Mouse (Mus musculus): ENCODE measurements at regions not wholly inside any gene's neighbourhood (a gene's known extent, or its start where the extent isn't known, plus 50 kb on each side); places are given as distances from the start of the nearest gene placed in this dataset.

DNA sequence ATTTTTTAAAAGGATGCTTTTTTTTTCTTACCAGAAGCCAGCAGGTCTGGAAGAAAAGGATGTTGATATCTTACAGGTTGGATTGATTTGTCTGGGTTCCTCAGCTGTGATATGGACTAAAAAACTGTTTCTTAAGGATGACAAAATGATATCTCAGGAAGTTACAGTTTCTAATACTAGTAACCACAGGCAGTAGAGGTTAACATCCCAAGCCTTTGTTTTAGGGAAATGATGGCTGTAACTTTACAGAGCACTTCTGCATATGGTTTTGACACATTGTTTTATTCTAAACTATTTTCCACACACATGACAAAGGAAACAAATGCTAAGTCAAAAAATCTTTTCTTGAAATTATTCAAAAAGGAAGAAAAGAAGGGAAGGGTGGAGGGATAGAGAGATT lies 573.8 kb upstream of the Mef2c start:
- H3K9ac ChIP-seq = no peak overlapping the region

DNA sequence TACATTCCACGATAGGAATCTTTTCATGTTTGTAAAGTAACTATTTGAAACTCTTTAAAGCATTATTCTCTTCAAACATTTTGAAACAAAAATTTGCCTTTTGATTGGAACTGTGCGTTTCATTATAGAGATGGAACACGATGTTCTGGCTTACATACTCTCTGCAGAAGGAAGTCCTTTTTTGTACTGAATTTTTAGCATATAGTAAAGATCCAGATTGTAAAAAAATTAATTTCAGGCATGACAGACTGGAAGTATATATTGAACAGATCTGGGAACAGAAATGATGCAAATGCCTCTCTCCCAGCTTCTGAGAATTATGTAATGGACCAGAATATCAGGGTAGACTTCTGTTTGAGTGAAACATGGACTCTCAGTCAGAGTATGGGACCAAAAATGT lies 566.0 kb upstream of the Mef2c start:
- no peak for ATAC-seq (ENCODE audit: insufficient number of reproducible peaks, insufficient read depth, low FRiP score, low TSS enrichment)
- H3K36me3 ChIP-seq = no peaks in the 10 kb centered on the region
- no peaks in the 10 kb centered on the region for H3K4me1 ChIP-seq
- no peak overlapping the region for H3K4me3 ChIP-seq
- H3K27ac ChIP-seq = no peak overlapping the region
- H3K27me3 ChIP-seq = no peaks in the 10 kb centered on the region
- no peak overlapping the region for H3K4me2 ChIP-seq (replicated peaks)
- H3K9me3 ChIP-seq = no peaks in the 10 kb centered on the region
- H3K9ac ChIP-seq = no peak overlapping the region
- 88% methylated on average over 3 of the region's 3 CpGs for WGBS

More for the DNA sequence above, 573.8 kb upstream of the Mef2c start:
- no peak for ATAC-seq (ENCODE audit: insufficient number of reproducible peaks, insufficient read depth, low FRiP score, low TSS enrichment)
- H3K4me3 ChIP-seq = no peak overlapping the region
- H3K36me3 ChIP-seq = no peaks in the 10 kb centered on the region
- no peaks in the 10 kb centered on the region for H3K9me3 ChIP-seq
- no peaks in the 10 kb centered on the region for H3K4me1 ChIP-seq
- no peak overlapping the region for H3K27ac ChIP-seq
- H3K4me2 ChIP-seq (replicated peaks) = no peak overlapping the region
- H3K27me3 ChIP-seq = no peaks in the 10 kb centered on the region

DNA sequence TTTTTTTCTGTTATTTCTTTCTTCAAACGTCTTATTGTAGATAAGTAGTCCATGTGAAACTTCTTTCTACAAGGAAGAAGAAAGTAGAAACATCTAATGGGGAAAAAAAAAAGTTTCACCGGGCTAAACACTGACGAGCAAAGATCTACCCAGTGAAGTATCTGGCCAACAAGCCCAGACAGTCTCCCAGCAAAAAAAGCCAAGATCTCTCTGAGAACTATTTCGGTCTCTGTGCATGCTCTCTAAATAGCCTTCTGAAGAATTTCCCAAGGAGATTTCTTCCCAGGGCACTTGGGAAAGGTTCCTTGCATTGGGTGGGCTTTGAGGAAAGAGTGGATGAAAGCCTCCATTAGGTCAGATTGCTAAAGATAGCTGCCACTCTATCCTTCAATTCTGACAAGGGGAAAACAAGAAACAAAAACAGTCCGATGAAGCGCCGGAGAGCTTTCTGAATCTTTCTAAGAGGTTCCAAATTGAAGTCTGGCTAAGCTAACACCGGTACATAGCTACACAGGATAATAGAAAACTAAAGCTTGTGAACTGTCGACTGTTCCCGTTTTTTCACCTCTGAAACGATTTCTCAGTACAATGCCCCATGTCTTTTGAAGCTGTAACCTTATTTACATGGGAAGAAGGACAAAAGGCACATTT lies 561.0 kb upstream of the Mef2c start:
- Histone ChIP-seq H3K4me1 (no peaks in the 10 kb centered on the region), H3K27me3 (no peaks in the 10 kb centered on the region), H3K27ac (no peak overlapping the region), H3K4me3 (no peak overlapping the region), H3K9ac (no peak overlapping the region), H3K4me2 (replicated peaks) (0 out of 2 replicates have a peak overlapping the region, but pooled peaks have one; percentile 3), H3K36me3 (no peaks in the 10 kb centered on the region), H3K9me3 (no peaks in the 10 kb centered on the region)
- whole genome bisulfite sequencing = 51% methylated on average over 11 of the region's 11 CpGs
- no peak for ATAC-seq (ENCODE audit: insufficient number of reproducible peaks, insufficient read depth, low FRiP score, low TSS enrichment)

DNA sequence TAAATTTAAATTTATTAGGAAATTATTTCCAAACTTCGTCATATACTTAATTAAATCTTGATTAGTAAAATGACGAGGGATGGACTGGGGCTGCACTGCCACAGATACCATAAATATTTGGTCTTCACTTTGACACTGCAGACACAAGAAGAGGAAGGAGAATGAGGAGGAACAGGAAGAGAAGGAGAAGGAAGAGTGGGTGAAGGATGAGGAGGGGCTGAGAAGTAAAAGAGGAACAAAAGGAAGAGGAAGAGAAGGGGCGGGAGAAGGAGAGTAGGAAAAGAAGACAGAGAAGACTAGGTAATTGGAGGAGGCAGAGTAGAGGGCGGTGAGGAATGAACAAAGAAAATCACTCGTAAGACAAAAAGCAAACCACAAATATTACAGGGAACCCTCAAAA lies 556.9 kb upstream of the Mef2c start:
- Histone ChIP-seq H3K9ac (no peak overlapping the region), H3K4me3 (no peak overlapping the region), H3K27me3 (no peaks in the 10 kb centered on the region), H3K4me2 (replicated peaks) (no peak overlapping the region), H3K36me3 (no peaks in the 10 kb centered on the region), H3K4me1 (no peaks in the 10 kb centered on the region), H3K9me3 (no peaks in the 10 kb centered on the region), H3K27ac (no peak overlapping the region)
- 91% methylated on average over 5 of the region's 5 CpGs for WGBS
- no peak for ATAC-seq (ENCODE audit: insufficient number of reproducible peaks, insufficient read depth, low FRiP score, low TSS enrichment)

DNA sequence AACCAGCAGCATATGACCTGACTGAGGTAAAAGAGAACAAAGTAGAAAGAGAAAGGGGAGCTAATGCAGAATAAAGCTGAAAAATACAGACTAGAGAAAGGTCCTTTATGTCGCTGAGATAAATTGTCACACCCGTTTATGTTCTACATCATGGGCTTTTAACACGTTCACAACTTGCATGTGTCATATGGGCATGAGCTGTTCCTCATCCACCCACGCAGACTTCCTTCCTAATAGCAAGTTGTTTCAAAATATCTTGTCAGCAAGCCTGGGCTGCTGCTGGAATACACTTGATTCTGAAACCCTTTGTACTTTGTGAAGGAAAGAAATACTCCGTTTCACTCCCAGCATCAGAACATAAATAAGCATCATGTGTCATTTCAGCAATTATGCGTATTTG lies 554.3 kb upstream of the Mef2c start:
- ATAC-seq (ENCODE audit: insufficient number of reproducible peaks, insufficient read depth, low FRiP score, low TSS enrichment) = no peak
- H3K9me3 ChIP-seq = no peaks in the 10 kb centered on the region
- 82% methylated on average over 6 of the region's 6 CpGs for WGBS

DNA sequence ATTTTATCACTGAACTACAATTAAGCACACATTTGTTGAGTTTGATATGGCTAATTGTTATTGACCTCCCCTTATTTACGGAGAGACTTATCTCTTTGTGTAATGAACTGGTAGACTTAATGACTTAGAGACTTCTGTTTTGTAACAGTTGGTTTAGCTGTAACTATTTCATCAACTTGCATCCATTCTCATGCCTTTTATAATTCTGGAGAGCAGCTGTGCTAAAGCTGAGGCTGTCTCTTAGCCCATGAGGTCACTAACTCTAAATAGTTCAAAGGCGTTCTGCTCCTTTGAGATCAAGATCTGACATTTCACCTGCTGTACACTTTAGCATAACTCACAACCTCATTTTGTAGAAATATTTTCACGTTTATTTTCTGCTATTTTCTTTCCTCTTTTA lies 541.5 kb upstream of the Mef2c start:
- Histone ChIP-seq H3K4me1 (no peaks in the 10 kb centered on the region), H3K9ac (no peak overlapping the region), H3K27ac (no peak overlapping the region), H3K4me2 (replicated peaks) (no peak overlapping the region), H3K4me3 (no peak overlapping the region), H3K9me3 (no peaks in the 10 kb centered on the region), H3K27me3 (no peaks in the 10 kb centered on the region), H3K36me3 (no peaks in the 10 kb centered on the region)
- WGBS = 69% methylated on average over 3 of the region's 3 CpGs
- no peak for ATAC-seq (ENCODE audit: insufficient number of reproducible peaks, insufficient read depth, low FRiP score, low TSS enrichment)

More for the DNA sequence above, 554.3 kb upstream of the Mef2c start:
- H3K27ac ChIP-seq = no peak overlapping the region
- H3K27me3 ChIP-seq = no peaks in the 10 kb centered on the region
- no peaks in the 10 kb centered on the region for H3K4me1 ChIP-seq
- no peak overlapping the region for H3K4me3 ChIP-seq
- H3K9ac ChIP-seq = no peak overlapping the region
- no peaks in the 10 kb centered on the region for H3K36me3 ChIP-seq
- no peak overlapping the region for H3K4me2 ChIP-seq (replicated peaks)

DNA sequence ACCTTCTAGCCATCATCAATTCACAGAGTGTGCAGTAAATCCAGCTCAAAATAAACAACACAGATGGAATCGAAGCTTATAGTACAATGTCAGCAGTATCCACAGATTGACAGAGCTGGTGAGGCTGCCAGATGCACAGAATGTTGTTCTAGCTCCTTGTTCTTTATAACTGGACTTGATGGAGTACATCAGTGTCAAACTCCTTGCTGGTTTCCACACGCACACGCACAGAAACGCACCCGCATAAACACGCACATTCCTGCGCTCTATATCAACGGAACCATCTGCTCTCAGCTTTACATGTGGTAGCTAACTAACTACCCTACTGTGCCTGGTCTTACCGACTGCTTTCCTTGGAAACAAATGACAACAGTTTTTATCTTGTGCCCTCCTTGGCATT lies 532.1 kb upstream of the Mef2c start:
- Histone ChIP-seq H3K27me3 (no peaks in the 10 kb centered on the region), H3K9me3 (no peaks in the 10 kb centered on the region), H3K4me1 (no peaks in the 10 kb centered on the region), H3K27ac (no peak overlapping the region), H3K36me3 (no peaks in the 10 kb centered on the region), H3K4me3 (no peak overlapping the region), H3K9ac (no peak overlapping the region), H3K4me2 (replicated peaks) (no peak overlapping the region)
- ATAC-seq (ENCODE audit: insufficient number of reproducible peaks, insufficient read depth, low FRiP score, low TSS enrichment) = no peak
- WGBS = 85% methylated on average over 9 of the region's 9 CpGs

DNA sequence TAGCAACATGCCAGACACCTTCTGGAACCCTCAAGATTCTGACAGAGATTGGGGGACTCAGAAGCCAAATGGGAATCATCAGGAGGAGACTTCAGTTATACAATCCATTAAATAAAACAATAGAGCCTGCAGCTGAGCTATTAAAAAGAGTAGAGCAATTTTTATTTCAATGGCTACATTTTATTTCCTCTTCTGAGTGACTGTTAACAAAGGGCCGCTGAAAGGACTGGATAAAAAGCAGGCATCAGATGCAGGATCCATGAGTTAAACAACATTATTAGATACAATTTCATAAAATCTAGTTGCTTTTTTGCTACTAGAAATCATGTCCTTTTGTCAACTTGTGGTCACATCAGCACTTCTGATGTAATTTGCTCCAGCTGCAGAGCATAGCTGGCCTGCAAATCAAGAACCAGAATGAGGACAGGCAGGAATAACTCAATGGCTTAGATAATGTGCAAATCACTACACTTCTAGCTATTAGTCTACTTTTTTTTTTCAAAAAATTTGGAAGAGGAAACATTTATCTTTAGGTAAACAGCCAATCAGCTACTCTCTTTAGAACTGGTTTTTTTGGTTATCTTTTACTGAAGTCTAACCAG lies 529.5 kb upstream of the Mef2c start:
- ATAC-seq (ENCODE audit: insufficient number of reproducible peaks, insufficient read depth, low FRiP score, low TSS enrichment) = no peak
- H3K4me3 ChIP-seq = no peak overlapping the region
- no peaks in the 10 kb centered on the region for H3K9me3 ChIP-seq
- no peaks in the 10 kb centered on the region for H3K4me1 ChIP-seq
- no peak overlapping the region for H3K27ac ChIP-seq
- no peaks in the 10 kb centered on the region for H3K27me3 ChIP-seq
- no peak overlapping the region for H3K4me2 ChIP-seq (replicated peaks)
- WGBS = 83% methylated on average over 1 of the region's 1 CpGs
- H3K36me3 ChIP-seq = no peaks in the 10 kb centered on the region
- H3K9ac ChIP-seq = no peak overlapping the region

DNA sequence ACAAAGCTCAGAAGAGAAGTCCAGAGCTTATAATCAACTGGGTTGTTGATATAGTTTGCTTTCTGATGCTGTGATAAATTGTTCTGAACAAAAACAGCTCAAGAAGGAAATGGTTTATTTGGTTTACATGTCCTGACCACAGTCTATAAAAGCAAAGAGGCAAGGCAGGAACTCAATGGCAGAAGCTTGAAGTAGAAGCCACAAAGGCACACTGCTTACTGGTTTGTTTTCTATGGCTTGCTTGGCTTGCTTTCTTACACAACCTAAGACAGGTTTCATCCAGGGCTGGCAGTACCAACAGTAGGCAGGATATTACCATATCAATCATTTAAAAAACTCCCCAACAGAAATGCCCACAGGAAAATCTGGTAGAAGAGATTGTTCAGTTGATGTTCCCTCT lies 502.7 kb upstream of the Mef2c start:
- no peak for ATAC-seq (ENCODE audit: insufficient number of reproducible peaks, insufficient read depth, low FRiP score, low TSS enrichment)

DNA sequence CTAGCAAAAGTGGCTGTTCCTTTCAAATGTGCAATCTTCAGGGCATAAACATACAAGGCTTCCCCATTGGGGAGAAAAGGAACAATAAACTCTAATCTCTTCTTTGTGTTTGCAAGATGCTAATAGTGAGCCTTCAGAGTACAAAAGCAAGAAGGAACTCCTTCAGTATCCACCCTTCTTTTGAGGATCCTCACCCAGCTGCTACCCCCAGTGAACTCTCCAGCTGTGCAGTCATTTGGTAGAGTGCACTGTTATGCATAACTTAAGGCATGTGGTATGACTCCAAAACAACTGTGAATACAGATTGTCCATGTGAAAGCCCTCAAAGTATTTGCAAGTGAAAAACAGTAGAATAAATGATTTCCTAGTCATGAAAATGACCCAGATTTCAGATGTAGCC lies 487.1 kb upstream of the Mef2c start:
- Histone ChIP-seq H3K4me2 (replicated peaks) (no peak overlapping the region), H3K27ac (no peak overlapping the region), H3K4me1 (no peaks in the 10 kb centered on the region), H3K4me3 (no peak overlapping the region), H3K36me3 (no peaks in the 10 kb centered on the region), H3K27me3 (no peaks in the 10 kb centered on the region), H3K9ac (no peak overlapping the region), H3K9me3 (no peaks in the 10 kb centered on the region)
- ATAC-seq (ENCODE audit: insufficient number of reproducible peaks, insufficient read depth, low FRiP score, low TSS enrichment) = no peak

More for the DNA sequence above, 502.7 kb upstream of the Mef2c start:
- no peaks in the 10 kb centered on the region for H3K36me3 ChIP-seq
- H3K4me2 ChIP-seq (replicated peaks) = no peak overlapping the region
- H3K27me3 ChIP-seq = no peaks in the 10 kb centered on the region
- H3K9ac ChIP-seq = no peak overlapping the region
- H3K4me1 ChIP-seq = no peaks in the 10 kb centered on the region
- no peaks in the 10 kb centered on the region for H3K9me3 ChIP-seq
- no peak overlapping the region for H3K4me3 ChIP-seq
- H3K27ac ChIP-seq = no peak overlapping the region

DNA sequence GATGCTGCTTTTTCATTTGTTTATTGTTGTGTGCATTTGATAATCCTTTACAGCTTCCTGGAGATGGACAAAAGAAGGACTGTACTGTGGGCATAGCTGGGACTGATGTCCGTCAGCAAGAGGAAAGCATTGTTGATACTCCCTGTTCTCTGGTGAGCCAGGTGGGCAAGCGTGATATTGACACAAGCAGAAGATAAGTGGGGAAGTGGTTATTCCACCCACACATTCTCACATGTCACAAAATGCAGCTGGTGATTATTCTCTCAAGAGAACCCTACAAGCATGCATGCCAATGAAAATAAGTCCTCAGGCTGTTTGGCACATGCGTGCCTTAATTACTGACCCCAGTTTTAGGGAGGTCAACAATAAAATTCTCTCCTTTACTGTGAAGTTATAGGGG lies 483.0 kb upstream of the Mef2c start:
- H3K4me2 ChIP-seq (replicated peaks) = no peak overlapping the region
- no peak overlapping the region for H3K9ac ChIP-seq
- ATAC-seq (ENCODE audit: insufficient number of reproducible peaks, insufficient read depth, low FRiP score, low TSS enrichment) = no peak
- no peak overlapping the region for H3K27ac ChIP-seq
- no peaks in the 10 kb centered on the region for H3K4me1 ChIP-seq
- no peaks in the 10 kb centered on the region for H3K36me3 ChIP-seq
- no peaks in the 10 kb centered on the region for H3K9me3 ChIP-seq
- 39% methylated on average over 3 of the region's 3 CpGs for WGBS
- H3K4me3 ChIP-seq = no peak overlapping the region
- no peaks in the 10 kb centered on the region for H3K27me3 ChIP-seq

DNA sequence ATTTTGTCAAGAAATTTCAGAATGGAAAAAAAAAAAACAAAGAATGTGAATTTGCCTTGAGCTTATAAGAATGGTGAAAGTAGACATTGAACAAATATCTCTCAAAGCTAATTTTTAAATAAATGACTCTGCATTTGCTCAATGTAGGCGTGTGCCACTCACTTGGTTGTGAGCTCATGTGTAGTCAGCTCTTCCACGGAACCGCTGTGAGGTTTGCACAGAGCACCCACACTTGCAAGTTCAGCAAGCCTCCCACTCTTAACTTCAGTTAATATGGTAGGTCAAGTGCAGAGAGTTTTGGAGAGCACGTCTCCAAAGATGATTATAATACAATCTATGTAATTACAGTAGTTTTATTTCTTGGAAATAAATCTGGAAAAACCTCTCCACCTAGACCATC lies 479.9 kb upstream of the Mef2c start:
- no peaks in the 10 kb centered on the region for H3K9me3 ChIP-seq
- no peaks in the 10 kb centered on the region for H3K4me1 ChIP-seq
- no peak for ATAC-seq (ENCODE audit: insufficient number of reproducible peaks, insufficient read depth, low FRiP score, low TSS enrichment)
- H3K36me3 ChIP-seq = no peaks in the 10 kb centered on the region
- no peaks in the 10 kb centered on the region for H3K27me3 ChIP-seq
- no peak overlapping the region for H3K4me3 ChIP-seq
- H3K9ac ChIP-seq = no peak overlapping the region
- no peak overlapping the region for H3K27ac ChIP-seq
- 89% methylated on average over 4 of the region's 4 CpGs for WGBS
- H3K4me2 ChIP-seq (replicated peaks) = no peak overlapping the region

DNA sequence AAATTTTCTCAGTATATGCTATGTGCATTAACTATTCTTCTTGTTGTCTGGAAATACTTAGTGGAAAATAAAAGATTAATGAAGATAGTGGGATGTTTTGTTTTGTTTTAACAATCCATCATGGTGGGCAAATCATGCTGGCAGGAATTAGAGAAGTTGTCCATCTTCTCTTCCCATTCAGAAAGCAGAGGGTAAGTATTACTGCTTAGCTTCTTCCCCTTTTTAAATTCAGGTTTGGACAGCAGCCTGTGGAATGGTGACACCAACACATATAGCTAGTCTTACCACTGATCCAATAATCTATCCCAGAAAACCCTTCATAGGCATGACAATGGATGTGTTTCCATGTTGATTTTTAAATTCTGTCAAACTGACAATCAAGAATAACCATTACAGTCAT lies 467.9 kb upstream of the Mef2c start:
- no peaks in the 10 kb centered on the region for H3K4me1 ChIP-seq
- no peak overlapping the region for H3K27ac ChIP-seq
- H3K4me2 ChIP-seq (replicated peaks) = no peak overlapping the region
- no peak overlapping the region for H3K4me3 ChIP-seq
- H3K9me3 ChIP-seq = no peaks in the 10 kb centered on the region
- no peaks in the 10 kb centered on the region for H3K36me3 ChIP-seq
- H3K27me3 ChIP-seq = no peaks in the 10 kb centered on the region
- H3K9ac ChIP-seq = no peak overlapping the region
- no peak for ATAC-seq (ENCODE audit: insufficient number of reproducible peaks, insufficient read depth, low FRiP score, low TSS enrichment)

Measured in embryonic facial prominence, embryonic 12.5 days (tissue).